Mouse (Mus musculus) hindbrain, embryonic 10.5 days (tissue): ENCODE measurements at regions not wholly inside any gene's neighbourhood (a gene's known extent, or its start where the extent isn't known, plus 50 kb on each side); places are given as distances from the start of the nearest gene placed in this dataset.
A peak's percentile ranks its signal among the peaks of the same experiment; 100 is the strongest.
"Not testable (repeated sequence)": the region's sequence is repeated elsewhere in the genome, so short reads cannot be mapped to it uniquely, and the experiment has no call there.

ENCODE experiments used
- DNase-seq: peaks from one replicate; pipeline ENCODE4 v3.0.0-alpha.2; 2017; ENCODE audit warnings: low spot score
- H3K27ac ChIP-seq: fragments of 300-500 bp; sonication (generic); 2 replicates; pipeline ENCODE4 v1.5.1; 2016; ENCODE audit warnings: mild to moderate bottlenecking, moderate library complexity
- H3K27me3 ChIP-seq: fragments of 300-500 bp; sonication (generic); 2 replicates; pipeline ENCODE4 v1.6.1; 2016; ENCODE audit warnings: mild to moderate bottlenecking; ENCODE audit not compliant: poor library complexity, insufficient read depth, severe bottlenecking
- H3K36me3 ChIP-seq: fragments of 300-500 bp; sonication (generic); 2 replicates; pipeline ENCODE4 v1.6.1; 2016; ENCODE audit warnings: mild to moderate bottlenecking, moderate library complexity
- H3K4me1 ChIP-seq: fragments of 300-500 bp; sonication (generic); replicated peaks from 2 replicates; pipeline ENCODE4 v1.6.1; 2016; ENCODE audit warnings: mild to moderate bottlenecking
- H3K4me3 ChIP-seq: fragments of 300-500 bp; sonication (generic); 2 replicates; pipeline ENCODE4 v1.5.1; 2016; ENCODE audit warnings: mild to moderate bottlenecking, moderate library complexity
- H3K9me3 ChIP-seq: fragments of 300-500 bp; sonication (generic); 2 replicates; pipeline ENCODE4 v1.6.1; 2016; ENCODE audit warnings: mild to moderate bottlenecking, moderate library complexity
- WGBS: fragments of 180-500 bp; shearing (Covaris S2); methylation state at CpG from one replicate; pipeline ENCODE4 v1.1.7; 2016; 5-methylcytosine and 5-hydroxymethylcytosine counted together

DNA sequence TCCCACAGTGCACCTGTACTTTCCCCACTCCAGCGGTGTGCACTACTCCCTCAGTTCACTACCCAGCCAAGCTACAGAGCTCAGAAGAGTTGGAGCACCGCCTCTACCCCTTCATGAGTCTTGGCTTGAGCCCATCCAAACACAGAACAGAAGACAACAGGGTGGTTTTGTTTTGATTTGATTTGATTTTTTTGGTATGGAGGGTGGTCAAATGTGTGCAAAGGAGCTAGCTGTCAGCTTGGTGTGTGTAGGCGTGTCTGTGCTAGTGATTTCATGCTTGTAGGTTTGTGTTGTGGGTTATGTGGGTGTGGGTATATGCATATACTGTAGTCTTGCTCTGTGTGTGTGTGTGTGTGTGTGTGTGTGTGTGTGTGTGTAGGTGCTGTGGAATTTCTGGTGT lies 193.2 kb upstream of the Afdn start:
- Histone ChIP-seq H3K4me3 (no peak overlapping the region), H3K27me3 (no peaks in the 10 kb centered on the region), H3K4me1 (peaks cover 3% of the 10 kb centered on the region), H3K27ac (no peak overlapping the region), H3K9me3 (no peaks in the 10 kb centered on the region), H3K36me3 (no peaks in the 10 kb centered on the region)
- DNase-seq: no peak
- WGBS: 83% methylated on average over 3 of the region's 3 CpGs

DNA sequence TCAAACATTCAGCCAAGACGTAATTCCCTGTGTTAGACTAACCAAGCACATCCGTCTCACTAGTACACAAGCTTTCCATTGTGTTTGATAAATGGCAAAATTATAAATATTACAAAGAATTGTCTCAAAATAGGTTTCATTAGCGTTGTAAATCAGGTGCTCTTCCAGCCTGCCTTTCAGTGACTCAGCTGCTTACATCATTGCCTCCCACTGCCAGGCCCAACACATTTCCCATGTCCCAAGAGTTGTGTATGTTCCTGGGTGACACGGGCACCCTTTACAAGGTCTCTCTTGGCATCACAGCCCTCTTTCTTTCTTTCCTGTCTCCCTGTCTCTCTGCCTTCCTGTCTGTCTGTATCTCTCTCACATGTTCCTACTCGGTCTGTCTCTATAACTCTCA lies 189.5 kb upstream of the Afdn start:
- Histone ChIP-seq H3K4me3 (no peak overlapping the region), H3K36me3 (no peaks in the 10 kb centered on the region), H3K4me1 (peaks cover 21% of the 10 kb centered on the region), H3K27me3 (no peaks in the 10 kb centered on the region), H3K9me3 (no peaks in the 10 kb centered on the region), H3K27ac (no peak overlapping the region)
- 87% methylated on average over 5 of the region's 5 CpGs for WGBS
- DNase-seq: no peak

DNA sequence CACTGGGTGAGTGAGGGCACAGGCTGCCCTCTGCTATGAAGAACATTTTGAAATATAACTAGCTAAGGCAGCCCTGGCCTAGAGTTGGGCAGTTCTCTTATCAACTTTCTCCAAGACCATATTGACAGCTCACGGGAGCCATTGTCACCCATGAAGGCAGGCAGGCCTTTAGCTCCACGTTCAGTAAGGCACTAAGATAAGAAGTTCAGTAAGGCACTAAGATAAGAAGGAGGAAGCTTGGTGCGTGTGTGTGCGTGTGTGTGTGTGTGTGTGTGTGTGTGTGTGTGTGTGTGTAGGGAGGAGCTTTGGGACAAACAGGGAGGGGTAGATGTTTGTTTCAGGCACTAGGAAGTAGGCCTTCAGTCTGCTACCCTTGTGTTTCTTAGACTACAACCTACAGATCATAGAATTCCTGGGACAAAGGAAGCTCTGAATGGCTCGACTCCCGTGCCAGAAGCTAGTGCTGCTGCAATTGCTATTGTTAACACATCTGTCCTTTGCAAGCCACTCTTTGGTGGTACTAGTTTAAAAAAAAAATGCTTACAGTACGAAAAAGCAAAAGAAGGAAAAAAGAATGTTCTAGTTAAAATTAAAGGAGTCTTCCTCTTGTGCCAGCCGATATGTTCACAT lies 188.0 kb upstream of the Afdn start:
- Histone ChIP-seq H3K9me3 (no peaks in the 10 kb centered on the region), H3K27ac (peak overlapping the region; percentile 14; the same call in 1 of the 2 replicates), H3K4me3 (no peak overlapping the region), H3K27me3 (no peaks in the 10 kb centered on the region), H3K4me1 (peaks cover 21% of the 10 kb centered on the region), H3K36me3 (no peaks in the 10 kb centered on the region)
- DNase-seq: no peak
- WGBS: 65% methylated on average over 8 of the region's 8 CpGs

DNA sequence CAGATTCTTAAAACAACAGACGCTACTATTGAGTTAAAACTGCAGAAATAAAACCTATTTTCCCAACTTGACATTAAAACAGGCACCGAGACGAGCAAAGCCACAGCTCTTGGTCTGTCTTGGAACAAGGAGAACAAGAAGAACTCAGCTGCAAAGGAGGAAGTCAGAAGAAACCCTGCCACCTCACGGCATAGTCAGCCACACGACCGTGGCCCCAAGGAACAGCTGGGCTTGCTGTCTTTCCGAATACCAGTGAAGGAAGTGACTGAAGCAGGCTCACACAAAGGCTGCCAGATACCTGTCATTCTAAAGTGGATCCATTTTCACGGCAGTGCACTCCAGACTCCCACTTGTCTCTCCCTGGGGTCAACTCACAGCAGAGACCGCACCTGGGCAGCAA lies 187.3 kb upstream of the Afdn start:
- WGBS: 75% methylated on average over 9 of the region's 9 CpGs

DNA sequence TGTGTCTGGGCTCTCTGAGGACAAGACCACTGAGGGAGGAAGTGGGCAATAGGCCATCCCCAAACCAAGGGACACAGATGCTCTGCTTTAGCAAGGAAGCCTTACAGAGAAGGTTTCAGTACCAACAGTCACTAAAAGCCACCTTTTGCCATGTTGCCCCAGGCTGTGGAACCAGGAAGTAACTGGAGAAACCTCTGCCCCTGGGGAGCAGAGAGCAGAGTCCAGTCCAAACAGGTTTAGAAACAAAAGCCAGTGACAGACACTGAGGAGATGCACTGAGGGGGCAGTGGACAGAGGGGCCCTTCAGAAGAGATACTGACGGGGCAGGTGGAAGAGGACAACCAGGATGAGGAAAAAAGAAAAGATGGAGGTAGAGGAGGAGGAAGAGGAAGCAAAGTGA lies 186.2 kb upstream of the Afdn start:
- no peaks in the 10 kb centered on the region for H3K9me3 ChIP-seq
- no peak overlapping the region for H3K4me3 ChIP-seq

More for the DNA sequence above, 187.3 kb upstream of the Afdn start:
- Histone ChIP-seq H3K9me3 (no peaks in the 10 kb centered on the region), H3K4me3 (no peak overlapping the region), H3K27me3 (no peaks in the 10 kb centered on the region), H3K27ac (peak overlapping the region; percentile 50; the same call in 1 of the 2 replicates), H3K4me1 (peaks cover 21% of the 10 kb centered on the region), H3K36me3 (no peaks in the 10 kb centered on the region)
- DNase-seq: no peak

DNA sequence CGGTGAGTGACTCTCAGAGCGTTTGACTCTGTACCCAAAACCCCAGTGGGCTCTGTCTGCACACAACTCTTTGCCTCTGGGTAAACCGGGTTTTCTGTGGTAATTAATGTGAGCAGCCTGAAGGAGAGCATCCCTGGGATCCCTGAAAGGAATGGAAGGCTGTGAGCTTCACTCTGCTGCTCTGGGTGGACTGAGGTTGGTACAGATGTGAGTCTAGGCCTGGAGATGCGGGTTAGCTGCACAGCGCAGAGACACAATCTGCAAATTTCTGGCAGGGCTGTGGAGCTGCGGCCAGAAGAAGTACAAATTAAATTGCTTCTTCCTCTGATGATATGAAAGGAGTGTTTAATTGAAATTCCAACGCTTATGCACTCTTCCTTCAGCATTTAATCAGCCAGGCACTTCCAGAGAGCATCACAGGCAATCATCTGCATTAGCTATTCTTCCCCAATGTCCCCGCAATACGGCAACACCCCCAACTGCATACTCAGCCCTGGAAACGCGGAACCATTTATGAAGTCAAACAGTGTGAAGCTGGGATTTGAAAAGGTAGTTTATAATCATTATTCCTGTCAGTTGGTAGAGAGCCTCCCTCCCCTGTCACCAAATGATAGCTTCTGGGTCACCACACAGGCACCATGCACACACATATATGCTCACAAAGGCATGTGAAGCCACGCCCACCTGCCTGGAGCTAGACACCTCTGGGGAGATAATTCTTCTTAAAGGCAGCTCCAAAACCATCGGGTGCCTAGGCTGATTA lies 185.5 kb upstream of the Afdn start:
- Histone ChIP-seq H3K9me3 (no peaks in the 10 kb centered on the region), H3K27ac (0 out of 2 replicates have a peak overlapping the region, but pooled peaks have one; percentile 31), H3K4me1 (peaks cover 21% of the 10 kb centered on the region), H3K36me3 (no peaks in the 10 kb centered on the region), H3K4me3 (no peak overlapping the region), H3K27me3 (no peaks in the 10 kb centered on the region)
- no peak for DNase-seq
- WGBS: 73% methylated on average over 13 of the region's 13 CpGs

More for the DNA sequence above, 186.2 kb upstream of the Afdn start:
- no peak for DNase-seq
- H3K4me1 ChIP-seq: peaks cover 21% of the 10 kb centered on the region
- H3K27me3 ChIP-seq: no peaks in the 10 kb centered on the region
- no peaks in the 10 kb centered on the region for H3K36me3 ChIP-seq
- 0 out of 2 replicates have a peak overlapping the region, but pooled peaks have one; percentile 23 for H3K27ac ChIP-seq
- 74% methylated on average over 1 of the region's 1 CpGs for WGBS

DNA sequence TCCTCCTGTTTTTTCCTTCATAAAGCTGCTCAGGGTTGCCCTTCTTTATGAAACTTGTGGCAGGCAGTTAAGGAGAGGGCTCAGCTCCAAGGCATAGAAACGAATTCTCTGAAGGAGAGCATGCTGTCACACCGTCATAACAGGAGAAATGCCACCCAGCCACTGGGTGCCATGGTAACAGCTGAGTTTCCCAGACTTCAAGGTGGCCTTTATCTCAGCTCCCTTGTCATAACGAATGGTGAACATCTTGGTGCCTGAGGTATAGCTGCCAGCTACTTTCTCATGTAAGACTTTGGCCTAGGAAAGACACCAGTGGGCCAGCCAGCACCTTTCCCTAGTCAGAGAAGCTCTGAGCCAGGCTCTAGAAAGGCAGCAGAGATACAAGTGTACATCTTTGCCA lies 182.5 kb upstream of the Afdn start:
- Histone ChIP-seq H3K9me3 (no peaks in the 10 kb centered on the region), H3K27me3 (no peaks in the 10 kb centered on the region), H3K36me3 (no peaks in the 10 kb centered on the region), H3K4me3 (no peak overlapping the region), H3K27ac (no peak overlapping the region), H3K4me1 (peaks cover 16% of the 10 kb centered on the region; the same call in 1 of the 2 replicates)
- no peak for DNase-seq
- WGBS: 78% methylated on average over 3 of the region's 3 CpGs

DNA sequence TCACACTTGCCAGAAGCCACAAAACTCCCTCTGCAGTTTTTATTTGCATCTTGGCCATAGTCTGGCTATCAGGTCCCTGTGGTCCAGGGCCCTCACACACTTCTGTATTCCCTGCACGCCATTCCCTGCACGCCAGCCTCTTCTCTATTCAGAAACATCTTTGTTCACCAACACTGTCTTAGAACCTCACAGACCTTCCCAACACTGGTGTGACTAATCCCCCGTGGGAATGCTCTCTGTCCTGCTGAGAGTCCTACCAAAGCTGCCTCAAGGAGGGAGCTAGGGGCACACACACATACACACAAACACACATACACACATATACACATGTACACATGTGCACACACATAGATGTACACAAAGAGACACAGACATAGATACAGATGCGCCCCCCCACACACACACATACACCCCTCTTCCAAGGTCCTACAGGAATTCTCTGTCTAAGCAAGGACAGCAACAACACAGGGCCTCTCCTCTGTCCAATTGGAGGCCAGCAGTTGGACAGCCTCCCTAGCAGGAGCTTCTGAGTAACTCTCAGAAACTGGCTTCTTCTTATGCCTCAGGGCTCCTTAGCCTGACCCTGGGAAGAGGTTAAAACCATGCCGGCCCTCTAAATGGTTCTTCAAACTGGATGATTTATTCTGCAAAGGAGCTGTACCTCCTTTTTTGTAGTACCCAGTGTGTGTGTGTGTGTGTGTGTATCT lies 179.0 kb upstream of the Afdn start:
- no peak overlapping the region for H3K27ac ChIP-seq
- no peaks in the 10 kb centered on the region for H3K36me3 ChIP-seq
- H3K9me3 ChIP-seq: no peaks in the 10 kb centered on the region
- WGBS: 80% methylated on average over 5 of the region's 5 CpGs
- no peaks in the 10 kb centered on the region for H3K27me3 ChIP-seq
- H3K4me1 ChIP-seq: 0 out of 2 replicates have a peak, but pooled peaks cover 4% of the 10 kb centered on the region
- H3K4me3 ChIP-seq: no peak overlapping the region
- DNase-seq: no peak

DNA sequence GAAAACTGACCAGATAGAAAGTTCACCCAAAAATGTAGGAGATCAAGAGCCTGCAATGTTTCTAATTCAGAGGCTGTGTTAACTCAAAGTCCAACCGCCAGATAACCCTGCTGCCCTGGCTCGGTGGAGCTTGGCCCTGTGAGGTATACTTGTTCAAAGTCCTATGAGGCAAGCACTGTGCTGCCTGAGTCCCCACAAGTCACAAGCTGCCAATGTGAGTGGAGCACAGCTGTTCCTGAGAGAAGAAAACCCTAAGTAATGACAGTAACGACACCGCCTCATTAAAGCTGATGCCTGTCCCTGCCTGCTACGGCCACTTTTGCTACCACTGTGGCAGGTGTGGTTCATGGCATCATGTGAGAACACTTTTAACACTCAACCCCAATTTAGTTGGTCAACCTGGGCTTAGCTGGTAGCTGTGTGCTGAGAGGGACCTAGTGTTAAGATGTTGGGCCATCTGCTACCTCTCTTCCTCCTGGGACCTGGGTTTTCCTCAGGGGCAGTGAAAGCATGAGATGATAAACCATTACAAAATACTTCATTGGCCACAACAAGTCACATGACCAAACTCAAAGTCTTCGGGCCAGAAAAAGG lies 178.2 kb upstream of the Afdn start:
- WGBS: 84% methylated on average over 6 of the region's 6 CpGs
- Histone ChIP-seq H3K4me3 (no peak overlapping the region), H3K27ac (no peak overlapping the region), H3K27me3 (no peaks in the 10 kb centered on the region), H3K36me3 (no peaks in the 10 kb centered on the region), H3K9me3 (no peaks in the 10 kb centered on the region), H3K4me1 (0 out of 2 replicates have a peak, but pooled peaks cover 4% of the 10 kb centered on the region)
- DNase-seq: no peak

DNA sequence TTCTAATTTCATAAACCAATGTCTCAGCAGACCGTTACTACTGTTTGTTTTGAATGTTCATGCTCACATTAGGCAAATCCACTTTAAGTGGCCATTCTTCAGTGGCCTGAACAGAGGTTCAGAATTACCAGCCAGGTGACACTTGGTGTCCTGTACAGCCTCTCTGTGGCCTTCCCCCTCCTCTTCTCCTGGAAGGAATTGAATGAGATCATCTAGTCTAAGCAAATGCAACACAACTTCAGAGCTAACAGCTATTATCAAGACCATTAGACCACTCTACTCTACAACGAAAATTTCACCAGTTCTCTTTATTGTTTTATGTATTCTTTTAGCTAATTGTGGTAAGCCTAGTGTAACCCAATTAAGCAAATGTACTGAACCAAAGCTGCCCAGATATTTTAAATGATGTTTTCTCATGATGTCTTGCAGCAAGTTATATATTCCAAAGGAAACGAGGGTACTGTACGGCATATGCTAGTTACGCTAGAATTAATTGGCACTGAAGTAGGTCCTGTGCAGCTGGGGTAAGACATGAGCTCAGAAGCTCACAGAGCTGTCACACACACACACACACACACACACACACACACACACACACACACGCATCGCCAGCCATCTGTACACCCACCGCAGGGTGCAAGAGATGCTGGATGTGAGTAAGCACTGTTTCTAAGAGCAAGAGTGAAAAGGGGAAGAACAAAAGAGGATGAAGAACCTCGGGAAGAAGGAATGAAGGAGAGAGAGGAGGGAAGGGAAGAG lies 176.7 kb upstream of the Afdn start:
- Histone ChIP-seq H3K27ac (no peak overlapping the region), H3K36me3 (no peaks in the 10 kb centered on the region), H3K4me3 (no peak overlapping the region), H3K27me3 (no peaks in the 10 kb centered on the region), H3K9me3 (no peaks in the 10 kb centered on the region), H3K4me1 (0 out of 2 replicates have a peak, but pooled peaks cover 4% of the 10 kb centered on the region)
- no peak for DNase-seq
- 75% methylated on average over 9 of the region's 9 CpGs for WGBS

DNA sequence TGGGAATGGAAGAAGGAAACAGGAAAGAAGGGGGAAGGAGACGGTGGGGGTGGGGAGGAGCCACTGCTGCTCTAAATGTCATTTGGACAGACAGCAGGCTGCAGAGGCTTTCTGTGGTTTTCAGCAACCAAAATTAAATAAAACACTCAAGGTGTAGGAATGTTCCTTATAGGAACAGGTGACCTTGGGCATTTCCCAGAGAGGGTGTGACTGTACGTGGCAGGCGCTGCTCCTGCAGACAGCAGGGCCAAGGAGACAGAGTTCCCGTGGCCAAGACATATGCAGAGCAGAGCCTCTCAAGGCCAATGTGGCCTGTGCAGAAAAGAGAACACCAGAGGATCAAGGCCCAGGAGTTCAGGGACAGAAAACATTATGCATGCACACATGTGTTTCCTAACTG lies 175.9 kb upstream of the Afdn start:
- no peaks in the 10 kb centered on the region for H3K9me3 ChIP-seq
- no peak overlapping the region for H3K27ac ChIP-seq
- H3K4me3 ChIP-seq: no peak overlapping the region
- H3K27me3 ChIP-seq: no peaks in the 10 kb centered on the region
- H3K4me1 ChIP-seq: 0 out of 2 replicates have a peak, but pooled peaks cover 4% of the 10 kb centered on the region
- H3K36me3 ChIP-seq: no peaks in the 10 kb centered on the region
- DNase-seq: no peak
- WGBS: 85% methylated on average over 4 of the region's 4 CpGs

DNA sequence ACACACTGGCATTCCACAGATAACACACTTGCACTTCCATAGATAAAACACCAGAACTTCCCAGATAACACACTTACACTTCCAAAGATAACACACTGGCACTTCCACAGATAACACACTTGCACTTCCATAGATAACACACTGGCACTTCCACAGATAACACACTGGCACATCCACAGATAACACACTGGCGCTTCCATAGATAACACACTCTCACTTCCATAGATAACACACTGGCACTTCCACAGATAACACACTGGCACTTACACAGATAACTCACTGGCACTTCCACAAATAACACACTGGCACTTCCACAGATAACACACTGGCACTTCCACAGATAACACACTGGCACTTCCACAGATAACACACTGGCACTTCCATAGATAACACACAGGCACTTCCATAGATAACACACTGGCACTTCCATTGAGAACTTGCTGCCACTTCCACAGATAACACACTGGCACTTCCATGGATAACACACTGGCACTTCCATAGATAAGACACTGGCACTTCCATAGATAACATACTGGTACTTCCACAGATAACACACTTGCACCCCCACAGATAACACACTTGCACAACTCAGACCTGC lies 170.0 kb upstream of the Afdn start:
- H3K4me1 ChIP-seq, H3K4me3 ChIP-seq, H3K36me3 ChIP-seq, H3K27ac ChIP-seq, DNase-seq, H3K27me3 ChIP-seq, H3K9me3 ChIP-seq: not testable (repeated sequence)
- 79% methylated on average over 1 of the region's 1 CpGs for WGBS
